Mouse (Mus musculus) intestine, embryonic 15.5 days (tissue): ENCODE results near the gene Tgfb1. TPM values are rescaled to one million over a fixed set of nuclear protein-coding genes. Genes with fewer than 3 reads are reported as not detected.
A peak's percentile ranks its signal among the peaks of the same experiment; 100 is the strongest.

Source experiments
- ATAC-seq: fragments of 200-750 bp; cut with Nextera tagmentation; 2 replicates; pipeline ENCODE4 v1.8.0; 2017; ENCODE audit warnings: moderate TSS enrichment, moderate library complexity
- H3K27ac ChIP-seq: fragments of 300-500 bp; sonication (generic); 2 replicates; pipeline ENCODE4 v1.5.1; 2015; ENCODE audit warnings: mild to moderate bottlenecking, inconsistent platforms
- H3K27me3 ChIP-seq: fragments of 300-500 bp; sonication (generic); replicated peaks from 2 replicates; pipeline ENCODE4 v1.6.1; 2015; ENCODE audit warnings: inconsistent platforms
- H3K36me3 ChIP-seq: fragments of 300-500 bp; sonication (generic); 2 replicates; pipeline ENCODE4 v1.6.1; 2015; ENCODE audit warnings: inconsistent platforms
- H3K4me1 ChIP-seq: fragments of 300-500 bp; sonication (generic); replicated peaks from 2 replicates; pipeline ENCODE4 v1.6.1; 2015; ENCODE audit warnings: inconsistent platforms
- H3K4me2 ChIP-seq: fragments of 300-500 bp; sonication (generic); replicated peaks from 2 replicates; pipeline ENCODE4 v1.6.1; 2015; ENCODE audit warnings: mild to moderate bottlenecking, inconsistent platforms
- H3K4me3 ChIP-seq: fragments of 300-500 bp; sonication (generic); replicated peaks from 2 replicates; pipeline ENCODE4 v1.5.1; 2015; ENCODE audit warnings: inconsistent platforms
- H3K9ac ChIP-seq: fragments of 300-500 bp; sonication (generic); 2 replicates; pipeline ENCODE4 v1.6.1; 2015; ENCODE audit warnings: inconsistent platforms
- H3K9me3 ChIP-seq: fragments of 300-500 bp; sonication (generic); 2 replicates; pipeline ENCODE4 v1.6.1; 2016; ENCODE audit warnings: inconsistent platforms
- WGBS: fragments of 180-500 bp; shearing (Covaris S2); methylation state at CpG from one replicate; pipeline ENCODE4 v1.1.7; 2015; 5-methylcytosine and 5-hydroxymethylcytosine counted together
- polyA plus RNA-seq: library from polyadenylated mRNA; unstranded; fragments of >200 nt; fragmentation: Nextera tagmentation; extraction: Ambion mirVana; gene quantifications from 2 replicates; pipeline ENCODE4 v1.2.1, GENCODE M21; 2015

Gene Tgfb1
- polyA plus RNA-seq, 1 experiment from 2014 or later = 2.3 TPM

DNA sequence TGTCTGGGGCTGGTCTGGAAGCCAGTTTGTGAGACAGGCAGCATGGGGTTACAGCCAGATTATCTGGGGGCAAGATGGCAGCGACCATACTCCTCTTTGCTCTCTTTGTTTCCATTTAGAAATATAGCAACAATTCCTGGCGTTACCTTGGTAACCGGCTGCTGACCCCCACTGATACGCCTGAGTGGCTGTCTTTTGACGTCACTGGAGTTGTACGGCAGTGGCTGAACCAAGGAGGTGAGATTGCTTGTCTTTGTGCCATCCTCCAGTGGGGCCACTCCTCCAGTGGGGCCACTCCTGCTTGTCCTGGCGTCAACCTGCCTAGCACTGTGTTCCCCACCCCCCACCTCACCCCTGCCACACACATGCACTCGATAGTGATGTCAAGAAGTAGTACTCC, 7.3 kb downstream of the Tgfb1 start:
- no peaks in the 10 kb centered on the region for H3K27me3 ChIP-seq
- no peak overlapping the region for H3K9ac ChIP-seq
- no peak overlapping the region for H3K27ac ChIP-seq
- ATAC-seq = no peak
- 69% methylated on average over 8 of the region's 8 CpGs for WGBS
- H3K4me2 ChIP-seq = no peak overlapping the region
- no peak overlapping the region for H3K4me3 ChIP-seq
- H3K4me1 ChIP-seq = 0 out of 2 replicates have a peak, but pooled peaks cover 7% of the 10 kb centered on the region
- H3K9me3 ChIP-seq = no peaks in the 10 kb centered on the region
- no peaks in the 10 kb centered on the region for H3K36me3 ChIP-seq

GRCm38 (mm10) chr7:25699851-25700250, 13.0 kb downstream of the Tgfb1 start:
- ATAC-seq = no peak
- WGBS = 60% methylated on average over 13 of the region's 13 CpGs
- 0 out of 2 replicates have a peak, but pooled peaks cover 4% of the 10 kb centered on the region for H3K27me3 ChIP-seq
- H3K27ac ChIP-seq = no peak overlapping the region
- no peak overlapping the region for H3K9ac ChIP-seq
- H3K9me3 ChIP-seq = no peaks in the 10 kb centered on the region
- H3K36me3 ChIP-seq = no peaks in the 10 kb centered on the region
- no peak overlapping the region for H3K4me3 ChIP-seq
- no peak overlapping the region for H3K4me2 ChIP-seq
- peaks cover 7% of the 10 kb centered on the region; the same call in 1 of the 2 replicates for H3K4me1 ChIP-seq

GRCm38 (mm10) chr7:25700732-25701131, 13.9 kb downstream of the Tgfb1 start:
- Histone ChIP-seq H3K9me3 (no peaks in the 10 kb centered on the region), H3K27ac (no peak overlapping the region), H3K9ac (no peak overlapping the region), H3K27me3 (0 out of 2 replicates have a peak, but pooled peaks cover 4% of the 10 kb centered on the region), H3K4me1 (peaks cover 10% of the 10 kb centered on the region; the same call in 1 of the 2 replicates), H3K36me3 (no peaks in the 10 kb centered on the region), H3K4me3 (no peak overlapping the region), H3K4me2 (no peak overlapping the region)
- 74% methylated on average over 12 of the region's 12 CpGs for WGBS
- no peak for ATAC-seq

- no peak overlapping the region for H3K27ac ChIP-seq
- no peaks in the 10 kb centered on the region for H3K36me3 ChIP-seq
- no peaks in the 10 kb centered on the region for H3K9me3 ChIP-seq
- H3K4me2 ChIP-seq = no peak overlapping the region
- no peak overlapping the region for H3K4me3 ChIP-seq
- H3K27me3 ChIP-seq = 0 out of 2 replicates have a peak, but pooled peaks cover 4% of the 10 kb centered on the region
- 94% methylated on average over 2 of the region's 2 CpGs for WGBS
- no peak overlapping the region for H3K9ac ChIP-seq
- ATAC-seq = no peak
- peaks cover 25% of the 10 kb centered on the region for H3K4me1 ChIP-seq
These were observed 15.5 kb downstream of the Tgfb1 start for GRCm38 (mm10) chr7:25702350-25702749.

GRCm38 (mm10) chr7:25703793-25704494, 17.1 kb downstream of the Tgfb1 start:
- Histone ChIP-seq H3K9ac (no peak overlapping the region), H3K4me1 (peaks cover 38% of the 10 kb centered on the region), H3K27ac (no peak overlapping the region), H3K27me3 (0 out of 2 replicates have a peak, but pooled peaks cover 4% of the 10 kb centered on the region), H3K4me2 (no peak overlapping the region; the same call in 1 of the 2 replicates), H3K9me3 (no peaks in the 10 kb centered on the region), H3K4me3 (no peak overlapping the region), H3K36me3 (no peaks in the 10 kb centered on the region)
- ATAC-seq = no peak
- 40% methylated on average over 10 of the region's 10 CpGs for WGBS

- peak; percentile 60 for ATAC-seq
- 10% methylated on average over 34 of the region's 37 CpGs for WGBS
- Histone ChIP-seq H3K9me3 (no peaks in the 10 kb centered on the region), H3K4me1 (peaks cover 40% of the 10 kb centered on the region), H3K27me3 (0 out of 2 replicates have a peak, but pooled peaks cover 4% of the 10 kb centered on the region), H3K27ac (no peak overlapping the region), H3K9ac (no peak overlapping the region), H3K36me3 (no peaks in the 10 kb centered on the region), H3K4me3 (peak overlapping the region; percentile 18; the same call in 1 of the 2 replicates), H3K4me2 (peak overlapping the region; percentile 55)
These were observed 18.0 kb downstream of the Tgfb1 start for GRCm38 (mm10) chr7:25704716-25705364.

GRCm38 (mm10) chr7:25705801-25706251, 19.0 kb downstream of the Tgfb1 start:
- Histone ChIP-seq H3K36me3 (no peaks in the 10 kb centered on the region), H3K27me3 (0 out of 2 replicates have a peak, but pooled peaks cover 4% of the 10 kb centered on the region), H3K9me3 (no peaks in the 10 kb centered on the region), H3K27ac (peak overlapping the region; percentile 54), H3K4me3 (no peak overlapping the region), H3K9ac (no peak overlapping the region), H3K4me2 (no peak overlapping the region), H3K4me1 (peaks cover 50% of the 10 kb centered on the region)
- 39% methylated on average over 6 of the region's 6 CpGs for WGBS
- peak; percentile 34 for ATAC-seq

- no peak overlapping the region for H3K4me3 ChIP-seq
- no peak overlapping the region for H3K9ac ChIP-seq
- peak overlapping the region; percentile 54 for H3K27ac ChIP-seq
- peaks cover 58% of the 10 kb centered on the region for H3K4me1 ChIP-seq
- 30% methylated on average over 7 of the region's 7 CpGs for WGBS
- 0 out of 2 replicates have a peak, but pooled peaks cover 4% of the 10 kb centered on the region for H3K27me3 ChIP-seq
- no peaks in the 10 kb centered on the region for H3K36me3 ChIP-seq
- H3K4me2 ChIP-seq = no peak overlapping the region
- no peaks in the 10 kb centered on the region for H3K9me3 ChIP-seq
- ATAC-seq = no peak
These were observed 19.9 kb downstream of the Tgfb1 start for GRCm38 (mm10) chr7:25706578-25707170.

DNA sequence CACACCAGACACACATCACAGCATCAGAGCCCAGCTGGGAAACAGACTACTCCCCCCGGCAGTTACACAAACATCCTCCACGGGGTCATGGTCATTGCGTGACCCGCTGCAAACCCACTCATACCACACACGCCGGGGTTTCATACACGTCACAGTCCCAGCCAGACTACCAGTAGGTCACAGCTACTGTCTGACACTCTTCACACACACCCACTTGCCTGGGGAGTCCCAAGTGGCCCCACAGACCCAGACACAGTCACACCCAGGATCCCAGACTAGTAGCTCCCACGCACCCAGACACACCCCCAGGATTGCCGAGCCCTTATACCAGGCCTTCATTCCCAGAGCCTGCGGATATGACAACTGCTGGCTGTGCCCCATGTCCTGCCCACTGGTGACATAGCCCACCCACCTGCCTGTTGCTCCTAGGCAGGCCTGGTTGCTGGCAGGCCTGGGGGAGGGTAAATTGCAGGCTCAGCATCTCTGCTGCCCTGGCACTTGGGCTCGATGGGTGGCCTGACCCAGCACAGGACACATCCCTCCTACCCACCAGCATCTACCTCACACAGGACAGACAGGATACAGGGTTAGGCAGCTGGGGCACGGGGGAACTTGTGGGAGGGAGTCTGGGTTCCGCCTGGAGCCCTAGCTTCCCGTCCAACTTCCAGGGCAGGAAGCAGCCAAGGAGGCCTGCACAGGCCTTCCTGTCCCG, 20.9 kb downstream of the Tgfb1 start:
- no peak overlapping the region for H3K9ac ChIP-seq
- peaks cover 66% of the 10 kb centered on the region for H3K4me1 ChIP-seq
- 0 out of 2 replicates have a peak, but pooled peaks cover 4% of the 10 kb centered on the region for H3K27me3 ChIP-seq
- ATAC-seq = no peak
- H3K4me3 ChIP-seq = no peak overlapping the region
- no peaks in the 10 kb centered on the region for H3K9me3 ChIP-seq
- peak overlapping the region; percentile 54 for H3K27ac ChIP-seq
- 41% methylated on average over 15 of the region's 15 CpGs for WGBS
- no peaks in the 10 kb centered on the region; the same call in 1 of the 2 replicates for H3K36me3 ChIP-seq
- H3K4me2 ChIP-seq = no peak overlapping the region

DNA sequence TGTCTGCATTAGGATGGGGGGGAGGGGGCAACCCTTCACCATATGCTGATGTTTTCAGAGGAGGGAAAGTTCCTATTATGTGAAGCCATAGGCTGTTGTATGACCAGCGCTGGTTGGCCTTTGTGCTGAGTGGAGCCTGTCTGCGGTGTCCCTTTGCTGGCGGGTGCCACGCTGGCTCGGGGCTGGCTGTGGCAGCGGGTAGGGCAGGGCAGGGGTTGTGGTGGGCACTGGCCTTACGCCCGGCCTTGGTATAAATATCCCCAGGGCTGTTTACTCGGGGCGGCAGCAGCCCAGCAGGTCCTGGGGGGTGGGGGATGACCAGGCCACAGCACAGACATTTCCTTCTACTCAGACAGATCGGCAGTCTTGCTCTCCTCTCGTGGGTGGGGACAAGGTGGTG, 23.2 kb downstream of the Tgfb1 start:
- H3K36me3 ChIP-seq = peaks cover 18% of the 10 kb centered on the region
- peak overlapping the region; percentile 4; the same call in 1 of the 2 replicates for H3K9ac ChIP-seq
- H3K27ac ChIP-seq = no peak overlapping the region
- no peaks in the 10 kb centered on the region for H3K9me3 ChIP-seq
- H3K4me3 ChIP-seq = no peak overlapping the region
- H3K27me3 ChIP-seq = no peaks in the 10 kb centered on the region
- 15% methylated on average over 12 of the region's 12 CpGs for WGBS
- no peak for ATAC-seq
- peaks cover 59% of the 10 kb centered on the region for H3K4me1 ChIP-seq
- no peak overlapping the region for H3K4me2 ChIP-seq

DNA sequence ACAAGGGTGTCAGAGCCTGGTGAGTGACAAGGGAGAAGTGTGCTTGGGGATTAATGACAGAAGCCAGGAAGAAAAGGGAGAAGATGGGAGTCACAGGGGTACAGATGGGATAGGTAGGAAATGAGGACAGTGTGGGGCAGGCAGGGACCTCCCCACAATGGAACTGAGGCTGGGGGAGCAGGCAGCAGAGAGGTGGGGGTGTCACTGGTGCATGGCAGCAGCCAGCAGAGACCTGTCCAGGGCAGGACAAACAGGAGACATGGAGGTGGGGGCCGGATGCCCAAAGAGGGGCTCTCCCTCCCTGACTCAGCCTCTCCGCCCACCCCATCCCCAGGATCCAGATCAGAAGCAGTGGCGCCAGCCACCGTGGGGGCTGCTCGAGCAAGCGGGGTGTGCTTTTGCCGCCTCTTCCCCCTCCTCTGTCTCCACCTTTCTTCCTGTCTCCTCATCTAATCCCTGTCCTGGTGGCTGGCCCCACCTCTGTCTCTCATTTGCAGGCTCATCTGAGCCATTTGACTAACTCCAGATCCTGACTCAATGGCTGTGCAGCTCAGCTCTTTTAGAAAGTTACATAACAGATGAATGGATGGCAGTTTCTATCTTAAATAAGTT, 23.8 kb downstream of the Tgfb1 start:
- Histone ChIP-seq H3K4me2 (peak overlapping the region; percentile 26; the same call in 1 of the 2 replicates), H3K27ac (0 out of 2 replicates have a peak overlapping the region, but pooled peaks have one; percentile 22), H3K9me3 (no peaks in the 10 kb centered on the region), H3K36me3 (peaks cover 23% of the 10 kb centered on the region), H3K27me3 (no peaks in the 10 kb centered on the region), H3K4me1 (peaks cover 57% of the 10 kb centered on the region), H3K9ac (peak overlapping the region; percentile 4; the same call in 1 of the 2 replicates), H3K4me3 (no peak overlapping the region)
- ATAC-seq = no peak; the same call in 1 of the 2 replicates
- WGBS = 16% methylated on average over 6 of the region's 7 CpGs
